Mouse (Mus musculus) gastrocnemius, adult 8-10 months (tissue): ENCODE measurements around the gene Gm9844. TPM values are rescaled to one million over a fixed set of nuclear protein-coding genes. Genes with fewer than 3 reads are reported as not detected.

Source experiments
- DNase-seq, 2 experiments: peaks; one replicate each; pipeline ENCODE4 v3.0.0; 2022; ENCODE audit warnings: low spot score in 2 of 2
- total RNA-seq, 4 experiments: library from RNA; stranded (reverse); gene quantifications; 2 replicates each; pipeline ENCODE4 v1.2.4; 2022

Gene Gm9844
- total RNA-seq, 4 experiments from 2014 or later, result not detected

DNA sequence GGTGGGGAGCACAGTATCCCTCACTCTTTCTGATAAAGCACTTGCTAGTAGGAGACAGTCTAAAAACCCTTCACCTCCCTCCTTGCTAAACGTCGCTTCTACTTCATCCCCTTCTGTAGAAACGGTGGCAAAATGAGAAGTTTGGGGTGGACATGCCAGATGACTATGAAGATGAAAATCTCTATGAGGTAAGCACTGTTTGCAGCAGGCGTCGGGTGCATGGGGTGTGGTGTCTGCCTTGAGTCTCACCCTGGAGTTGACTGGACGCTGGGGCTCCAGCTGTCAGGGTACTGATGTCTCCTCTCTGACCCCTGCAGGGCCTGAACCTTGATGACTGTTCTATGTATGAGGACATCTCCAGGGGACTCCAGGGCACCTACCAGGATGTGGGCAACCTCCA is 39.1 kb downstream of the Gm9844 start:
- DNase-seq, result no peak

DNA sequence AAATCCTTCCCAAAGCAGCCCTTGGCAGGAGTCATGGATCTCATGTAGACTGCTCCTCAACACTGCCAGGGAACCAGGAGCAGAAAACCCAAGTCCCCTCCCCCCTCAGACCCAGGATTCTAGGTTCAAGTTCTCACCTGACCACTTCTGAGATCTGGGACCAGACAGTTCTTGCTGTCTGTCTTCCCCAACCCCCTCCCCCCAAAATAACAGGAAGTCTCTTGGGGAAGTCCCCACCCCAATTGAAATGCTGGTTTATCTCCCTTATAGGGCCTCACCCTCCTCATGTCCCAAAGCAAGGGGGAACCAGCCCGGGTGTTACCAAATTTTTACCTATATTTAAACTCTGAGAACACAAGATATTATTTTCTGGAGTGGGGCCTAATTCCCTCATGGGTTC is 39.8 kb downstream of the Gm9844 start:
- no peak for DNase-seq

DNA sequence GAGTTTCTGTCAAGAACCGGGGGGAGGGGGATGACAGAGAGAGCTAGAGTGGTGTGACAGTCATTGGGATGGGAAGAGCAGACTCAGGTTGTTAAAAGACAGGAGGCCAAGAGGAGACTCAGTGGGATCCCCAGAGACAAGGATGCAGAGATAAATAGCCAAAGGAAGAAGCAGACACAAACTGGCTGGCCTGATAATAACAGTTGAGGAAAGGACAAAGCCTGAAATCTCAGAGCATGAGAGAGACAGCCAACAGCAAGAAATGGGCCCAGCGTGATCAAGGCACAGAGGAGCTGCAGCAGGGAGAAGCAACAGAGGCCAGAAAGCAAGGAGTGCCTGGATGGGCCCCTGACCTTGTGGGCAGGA is 40.2 kb downstream of the Gm9844 start:
- DNase-seq, result no peak

DNA sequence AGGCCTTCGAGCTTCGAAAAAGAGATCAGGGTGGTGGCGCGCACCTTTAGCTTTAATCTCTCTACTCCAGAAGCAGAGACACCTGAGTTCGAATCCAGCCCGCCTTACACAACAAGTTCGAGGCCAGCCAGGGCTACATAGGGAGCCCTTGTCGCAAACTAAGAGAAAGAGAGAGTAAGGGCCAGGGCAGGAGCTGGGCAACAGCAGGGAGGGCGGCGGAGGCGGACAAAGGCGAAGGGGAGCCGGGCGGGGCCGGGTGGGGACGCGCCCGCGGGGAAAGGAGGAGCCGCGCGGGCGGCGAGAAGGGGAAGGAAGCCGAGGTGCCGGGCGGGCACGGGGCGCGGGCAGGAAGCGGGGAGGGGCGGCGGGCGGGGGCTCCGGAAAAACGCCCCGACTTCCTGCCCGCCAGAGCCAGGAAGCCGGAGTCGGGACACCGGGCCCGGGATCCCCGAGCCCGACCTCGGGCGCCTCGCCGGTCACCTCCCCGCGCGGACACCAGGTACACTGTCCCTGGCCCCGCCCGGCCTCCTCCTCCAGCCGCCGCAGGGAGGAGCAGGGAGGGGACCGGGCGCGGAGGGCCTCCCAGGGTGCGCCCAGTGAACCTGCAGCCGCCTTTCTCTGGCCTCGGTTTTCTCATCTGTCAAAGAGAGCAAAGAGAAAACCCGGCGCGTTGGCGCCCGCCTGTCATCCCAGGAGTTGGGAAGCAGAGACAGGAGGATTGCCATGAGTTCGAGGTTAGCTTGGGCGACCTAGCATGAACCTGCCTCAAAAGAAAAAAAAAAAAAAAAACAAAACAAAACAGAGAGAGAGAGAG is 40.8 kb downstream of the Gm9844 start, which contains the start of gene Arhgef1:
Gene Arhgef1 (plus strand): TSS at position 283 of the 814 bp plus-strand sequence.
- DNase-seq, result peak; percentile 29 to 30

DNA sequence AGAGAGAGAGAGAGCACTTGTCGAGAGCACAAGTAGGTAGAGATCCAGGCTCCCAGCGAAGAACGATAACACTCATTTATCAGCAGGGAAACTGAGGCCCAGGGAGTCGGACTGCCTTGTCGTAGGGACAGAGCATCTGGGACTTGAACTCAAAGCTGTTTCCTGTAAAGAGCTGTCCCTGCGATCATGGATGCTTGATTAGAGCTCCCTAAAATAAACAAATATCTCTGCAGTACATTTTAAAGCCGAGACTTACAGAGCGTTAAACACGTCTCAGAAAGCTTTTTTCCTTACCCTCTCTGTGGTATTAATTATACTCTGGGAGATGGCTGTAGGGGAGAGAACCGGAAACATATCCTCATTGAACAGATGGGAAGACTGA is 41.4 kb downstream of the Gm9844 start:
- no peak for DNase-seq

DNA sequence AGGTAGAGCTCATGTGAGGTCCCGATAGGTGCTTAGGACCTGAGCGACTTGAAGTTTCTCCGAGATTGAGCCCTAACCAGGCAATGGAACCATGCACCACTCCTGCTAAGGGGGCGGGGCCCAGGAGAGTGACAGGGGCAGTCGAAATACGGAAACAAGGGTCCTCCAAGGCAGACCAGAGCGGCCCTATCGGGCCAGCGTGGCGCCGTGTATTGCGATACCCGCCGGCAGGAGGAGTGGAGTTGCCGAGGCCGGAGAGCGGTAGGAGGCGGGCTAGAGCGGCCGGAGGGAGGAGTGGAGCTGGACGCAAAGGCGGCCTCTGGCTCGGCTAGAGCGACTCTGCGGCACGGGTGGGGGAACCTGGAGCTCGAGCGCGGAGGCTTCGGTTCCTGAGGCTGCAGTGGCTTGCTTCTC is 42.1 kb downstream of the Gm9844 start:
- peak; percentile 97 to 98 for DNase-seq

DNA sequence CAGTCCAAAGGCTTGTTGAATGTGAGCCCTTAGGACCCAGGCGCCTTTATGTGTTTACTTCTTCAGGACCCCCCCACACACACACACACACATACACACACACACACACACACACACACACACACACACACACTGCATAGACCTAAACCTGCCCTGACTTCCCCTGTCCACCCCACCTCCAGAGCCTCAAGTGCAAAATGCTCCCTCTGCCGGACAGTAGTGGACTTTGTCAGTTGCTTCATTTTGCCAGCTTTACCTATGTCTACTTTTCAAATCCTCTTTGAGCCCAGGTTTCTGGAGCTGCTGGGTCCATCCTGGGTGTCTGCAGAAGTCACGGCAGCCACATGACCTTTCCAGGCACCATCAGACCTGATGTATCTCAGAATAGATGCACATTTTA is 42.9 kb downstream of the Gm9844 start:
- no peak for DNase-seq

DNA sequence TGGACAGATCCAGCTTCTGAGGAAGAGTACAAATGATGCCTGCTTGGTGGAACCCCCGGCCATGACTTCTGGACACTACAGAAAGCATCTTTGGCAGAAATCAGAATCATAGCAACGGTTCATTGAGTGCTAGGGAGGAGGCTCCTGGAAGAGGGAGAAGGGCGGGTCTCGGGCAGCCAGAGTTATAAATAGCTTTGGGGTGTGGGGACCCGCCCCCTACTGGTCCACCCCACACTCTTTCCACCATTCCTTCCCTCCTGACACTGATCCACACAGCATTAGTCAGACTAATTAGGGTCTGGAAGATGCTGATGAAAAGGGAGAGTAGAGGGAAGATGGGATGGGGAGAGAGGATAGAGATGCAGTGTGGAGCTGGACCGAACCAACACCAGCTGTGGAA is 44.5 kb downstream of the Gm9844 start:
- DNase-seq, result no peak

DNA sequence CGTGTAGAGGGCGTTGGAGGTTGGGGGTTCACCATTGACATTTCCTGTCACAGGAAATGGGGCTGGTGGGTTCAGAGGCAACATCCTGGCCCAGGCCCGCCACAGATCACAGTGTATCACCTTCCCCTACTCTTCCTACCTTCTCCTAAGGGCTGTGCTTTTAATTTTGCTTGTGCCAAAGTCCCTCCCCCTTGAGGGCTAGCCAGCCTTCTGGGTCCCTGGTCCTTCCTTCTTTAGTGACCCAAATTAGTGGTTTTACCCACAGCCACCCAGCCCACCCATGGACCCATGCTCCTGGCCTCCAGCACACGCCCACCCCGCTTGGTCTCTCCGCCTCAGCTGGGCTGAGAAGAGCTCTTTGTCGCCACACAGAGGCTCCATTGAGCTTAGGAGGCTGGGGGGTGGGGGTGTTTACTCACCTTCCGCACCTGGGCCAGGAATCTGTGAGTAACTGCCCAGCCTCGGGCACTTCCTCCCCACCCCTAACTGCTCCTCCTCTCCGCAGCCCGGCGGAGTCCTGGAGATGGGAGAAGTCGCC is 45.3 kb downstream of the Gm9844 start:
- no peak for DNase-seq

Other genes with a start within 250 kb of the Gm9844 start
- gene Lypd3, start 225.7 kb upstream of the Gm9844 start, total RNA-seq, result not detected
- not detected for gene Tex101, start 185.5 kb upstream of the Gm9844 start, total RNA-seq
- gene BC049730, start 153.0 kb upstream of the Gm9844 start, total RNA-seq, result not detected
- gene Gm4763, start 135.3 kb upstream of the Gm9844 start, total RNA-seq, result not detected
- not detected for gene Cd177, start 101.9 kb upstream of the Gm9844 start, total RNA-seq
- gene Ceacam10, start 85.0 kb upstream of the Gm9844 start, total RNA-seq, result not detected
- gene Lypd4, start 7.7 kb downstream of the Gm9844 start, total RNA-seq, result not detected
- not detected for gene Dmrtc2, start 7.8 kb downstream of the Gm9844 start, total RNA-seq
- 100 to 1,000 TPM; 382 to 444 (median 398) TPM for gene Rps19, start 22.2 kb downstream of the Gm9844 start, total RNA-seq
- gene Cd79a, start 35.2 kb downstream of the Gm9844 start, total RNA-seq, result under 1 TPM in 2 of 4 experiments, not detected in 2; 0.17 to 0.19 TPM
- 10 to 100 TPM; 19.1 to 25.5 (median 22.5) TPM for gene Arhgef1, start 40.7 kb downstream of the Gm9844 start, total RNA-seq
- not detected for gene Gm4881, start 82.3 kb downstream of the Gm9844 start, total RNA-seq
- gene Rabac1, start 110.5 kb downstream of the Gm9844 start, total RNA-seq, result 100 to 1,000 TPM; 255 to 297 (median 267) TPM
- under 1 TPM; 0.25 to 0.58 (median 0.46) TPM for gene Atp1a3, start 143.7 kb downstream of the Gm9844 start, total RNA-seq
- gene Grik5, start 210.1 kb downstream of the Gm9844 start, total RNA-seq, result 1 to 10 TPM; 1.3 to 3.2 (median 2.2) TPM
- 1 to 10 TPM; 6.5 to 9.3 (median 9.0) TPM for gene Zfp574, start 210.4 kb downstream of the Gm9844 start, total RNA-seq